Mouse (Mus musculus) lung, adult 2 months (tissue): ENCODE measurements around the gene Appl2. TPM values are rescaled to one million over a fixed set of nuclear protein-coding genes. Genes with fewer than 3 reads are reported as not detected.

ENCODE experiments used
- DNase-seq: peaks from one replicate; pipeline ENCODE4 v3.0.0; 2022
- H3K4me1 ChIP-seq: fragments of 200-500 bp; 2 replicates; pipeline ENCODE4 v1.6.1; 2011; ENCODE audit warnings: low read length; ENCODE audit not compliant: control insufficient read depth, insufficient read depth
- H3K4me3 ChIP-seq: fragments of 200-500 bp; replicated peaks from 2 replicates; pipeline ENCODE3; 2011; ENCODE audit warnings: low read depth, mild to moderate bottlenecking, control low read depth, low read length; ENCODE audit errors: extremely low read depth
- CTCF ChIP-seq: fragments of 200-500 bp; IDR thresholded peaks from 2 replicates; pipeline ENCODE4 v1.5.1; 2011; ENCODE audit warnings: mild to moderate bottlenecking, low read length, control low read depth; ENCODE audit not compliant: insufficient read depth
- POLR2A ChIP-seq: fragments of 200-500 bp; IDR thresholded peaks from 2 replicates; pipeline ENCODE4 v1.6.1; 2011; ENCODE audit warnings: low read depth, mild to moderate bottlenecking, control low read depth, low read length, borderline replicate concordance; ENCODE audit errors: extremely low read depth
- WGBS: fragments of 180-500 bp; shearing (Covaris S2); methylation state at CpG from one replicate; pipeline ENCODE4 v1.1.7; 2018; 5-methylcytosine and 5-hydroxymethylcytosine counted together
- polyA plus RNA-seq: library from polyadenylated mRNA; depleted of rRNA; stranded (reverse); fragments of >200 nt; gene quantifications from 2 replicates; pipeline ENCODE4 v1.2.3, GENCODE M21; 2012

Gene Appl2
- polyA plus RNA-seq, 1 experiment = 39.1 TPM

GRCm38 (mm10) chr10:83649037-83649436 is 499 bp upstream of the Appl2 start:
- TF ChIP-seq CTCF (no peak), POLR2A (no peak)
- 19% methylated on average over 6 of the region's 6 CpGs for WGBS
- H3K4me1 ChIP-seq = peaks cover 18% of the 10 kb centered on the region
- peak overlapping the region; percentile 76 for H3K4me3 ChIP-seq
- DNase-seq = no peak

GRCm38 (mm10) chr10:83646351-83646885 is 2.1 kb downstream of the Appl2 start:
- Histone ChIP-seq H3K4me1 (peaks cover 26% of the 10 kb centered on the region), H3K4me3 (no peak overlapping the region)
- no peak for TF ChIP-seq POLR2A
- TF ChIP-seq CTCF = no peak
- WGBS = 51% methylated on average over 7 of the region's 7 CpGs
- DNase-seq = no peak

GRCm38 (mm10) chr10:83645716-83645990 is 2.9 kb downstream of the Appl2 start:
- H3K4me1 ChIP-seq = peaks cover 26% of the 10 kb centered on the region
- TF ChIP-seq POLR2A (no peak), CTCF (no peak)
- no peak for DNase-seq
- 82% methylated on average over 3 of the region's 3 CpGs for WGBS
- H3K4me3 ChIP-seq = no peak overlapping the region

- DNase-seq = no peak
- TF ChIP-seq CTCF = no peak
- no peak for TF ChIP-seq POLR2A
- WGBS = 37% methylated on average over 16 of the region's 16 CpGs
- peaks cover 26% of the 10 kb centered on the region for H3K4me1 ChIP-seq
- H3K4me3 ChIP-seq = no peak overlapping the region
These were observed 3.4 kb downstream of the Appl2 start for GRCm38 (mm10) chr10:83644865-83645715.

GRCm38 (mm10) chr10:83644167-83644566 is 4.4 kb downstream of the Appl2 start:
- no peak overlapping the region for H3K4me3 ChIP-seq
- no peak for TF ChIP-seq CTCF
- TF ChIP-seq POLR2A = no peak
- DNase-seq = no peak
- peaks cover 25% of the 10 kb centered on the region for H3K4me1 ChIP-seq
- 73% methylated on average over 8 of the region's 8 CpGs for WGBS

- DNase-seq = no peak
- H3K4me1 ChIP-seq = peaks cover 15% of the 10 kb centered on the region
- WGBS = 42% methylated on average over 3 of the region's 3 CpGs
These were observed 6.9 kb downstream of the Appl2 start for GRCm38 (mm10) chr10:83641641-83642040.

GRCm38 (mm10) chr10:83639881-83640386 is 8.6 kb downstream of the Appl2 start:
- no peak for DNase-seq
- peaks cover 12% of the 10 kb centered on the region for H3K4me1 ChIP-seq
- TF ChIP-seq POLR2A (no peak), CTCF (no peak)
- no peak overlapping the region for H3K4me3 ChIP-seq
- WGBS = 89% methylated on average over 10 of the region's 10 CpGs

More at GRCm38 (mm10) chr10:83641641-83642040, 6.9 kb downstream of the Appl2 start:
- no peak for TF ChIP-seq POLR2A
- TF ChIP-seq CTCF = no peak
- H3K4me3 ChIP-seq = no peak overlapping the region

GRCm38 (mm10) chr10:83637295-83637694 is 11.2 kb downstream of the Appl2 start:
- TF ChIP-seq CTCF = no peak
- peak; percentile 39; the same call in 1 of the 2 replicates for TF ChIP-seq POLR2A
- peak; percentile 62 for DNase-seq
- Histone ChIP-seq H3K4me3 (no peak overlapping the region), H3K4me1 (peaks cover 5% of the 10 kb centered on the region; the same call in 1 of the 2 replicates)
- WGBS = 9% methylated on average over 6 of the region's 6 CpGs

GRCm38 (mm10) chr10:83636191-83636590 is 12.3 kb downstream of the Appl2 start:
- WGBS = 90% methylated on average over 2 of the region's 2 CpGs
- TF ChIP-seq POLR2A = no peak
- no peak for TF ChIP-seq CTCF
- DNase-seq = no peak
- Histone ChIP-seq H3K4me3 (no peak overlapping the region), H3K4me1 (no peaks in the 10 kb centered on the region; the same call in 1 of the 2 replicates)

GRCm38 (mm10) chr10:83634461-83634860 is 14.1 kb downstream of the Appl2 start:
- peaks cover under 1% of the 10 kb centered on the region for H3K4me1 ChIP-seq
- no peak overlapping the region for H3K4me3 ChIP-seq
- no peak for DNase-seq
- TF ChIP-seq CTCF (no peak), POLR2A (no peak)
- WGBS = 27% methylated on average over 5 of the region's 5 CpGs
